Mouse (Mus musculus): Measurements from ENCODE around the gene Zfp281.

Zfp281 gene

DNA sequence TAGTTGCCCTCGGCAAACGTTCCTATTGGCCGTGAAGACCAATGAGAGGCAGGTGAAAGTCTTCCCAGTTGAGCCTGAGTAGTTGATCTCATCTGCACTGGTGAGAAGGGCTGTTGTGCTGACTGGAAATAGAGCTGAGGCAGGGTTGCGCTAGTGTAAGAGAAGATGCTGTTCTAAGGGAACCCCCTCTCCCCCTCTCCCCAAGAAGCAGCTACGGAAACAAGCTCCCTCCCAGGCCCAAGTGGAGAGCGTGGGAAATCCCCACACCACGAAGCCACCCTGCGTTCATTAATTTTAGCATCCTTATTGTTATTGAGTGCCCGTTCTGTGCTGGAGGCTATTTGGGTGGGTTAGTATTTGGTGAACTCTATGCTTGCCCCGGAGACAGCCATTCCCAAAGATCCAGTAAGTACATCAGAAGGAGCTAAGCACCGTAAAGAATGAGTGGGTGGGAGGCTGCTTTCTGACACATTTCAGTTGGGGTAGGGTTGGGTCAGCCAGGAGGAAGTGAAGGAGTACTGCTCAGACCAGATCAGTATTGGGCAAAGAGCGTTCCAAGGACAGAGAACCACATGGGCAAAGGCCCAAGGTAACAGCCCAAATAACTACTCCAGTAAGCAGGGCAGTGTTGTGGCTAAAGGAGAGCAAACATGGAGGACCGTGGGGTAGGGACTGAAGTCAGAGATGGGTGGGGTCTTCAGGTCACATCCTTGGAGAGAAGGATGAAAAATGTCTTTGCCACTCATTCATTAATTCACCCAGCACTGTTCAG lies 33.9 kb downstream of the Zfp281 start:
- no peak for DNase-seq (ENCODE audit: low spot score in 2 of 2)

DNA sequence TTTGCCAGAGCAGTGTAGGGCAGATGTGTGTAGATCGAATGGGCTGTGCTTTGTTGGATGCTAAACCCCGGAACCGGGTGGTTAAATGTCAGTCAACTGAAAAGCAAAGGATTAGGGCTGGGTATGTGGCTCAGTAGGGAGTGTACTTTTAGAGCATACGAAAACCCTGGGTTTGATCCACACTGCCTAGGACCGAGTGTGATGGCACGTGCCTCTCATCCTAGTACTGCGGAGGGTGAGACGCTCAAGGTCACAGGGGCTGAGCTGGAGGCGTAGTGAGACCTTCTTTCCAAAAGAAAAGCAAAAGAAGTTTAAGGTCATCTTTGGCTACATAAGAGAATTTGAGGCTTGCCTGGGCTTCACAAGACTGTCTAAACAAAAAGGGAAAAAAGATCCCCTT lies 34.6 kb downstream of the Zfp281 start:
- no peak for DNase-seq (ENCODE audit: low spot score in 2 of 2)

GRCm38 (mm10) chr1:136659917-136660316 lies 35.2 kb downstream of the Zfp281 start:
- no peak for DNase-seq (ENCODE audit: low spot score in 2 of 2)

- DNase-seq (ENCODE audit: low spot score in 2 of 2) = no peak
Measured at GRCm38 (mm10) chr1:136661511-136661910, 36.8 kb downstream of the Zfp281 start.

GRCm38 (mm10) chr1:136661939-136662563 lies 37.4 kb downstream of the Zfp281 start:
- DNase-seq (ENCODE audit: low spot score in 2 of 2) = no peak

DNA sequence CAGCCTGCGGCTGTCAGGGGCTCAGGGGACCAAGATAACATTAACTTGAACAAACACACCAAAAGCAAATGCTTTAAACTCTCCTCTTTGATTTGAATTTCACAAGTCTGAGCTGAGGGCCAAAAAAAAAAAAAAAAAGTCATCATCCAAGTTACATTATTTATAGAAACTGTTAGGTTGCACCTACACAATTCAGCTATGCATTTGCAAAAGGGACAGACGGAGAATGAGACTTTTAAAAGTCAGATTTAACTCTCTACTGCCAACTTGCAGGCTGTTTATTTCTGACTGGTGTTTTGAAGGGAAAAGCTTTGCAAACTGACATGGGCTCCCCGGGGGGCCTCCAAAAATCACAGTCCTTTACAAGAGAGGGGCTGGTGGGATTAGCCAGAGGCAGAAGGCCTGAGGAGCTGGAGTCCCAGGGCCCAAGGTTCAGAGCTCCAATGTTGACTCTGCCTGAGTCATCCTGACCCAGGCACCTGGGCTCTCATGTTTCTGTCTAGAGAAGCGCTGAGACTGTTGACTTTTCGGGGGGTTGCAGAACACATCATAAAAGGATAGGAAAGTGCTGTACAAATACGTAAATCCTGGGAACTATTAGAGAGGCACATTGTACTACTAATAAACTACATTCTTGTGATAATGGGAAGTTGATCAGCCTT lies 40.4 kb downstream of the Zfp281 start:
- DNase-seq (ENCODE audit: low spot score in 2 of 2) = no peak

- no peak for DNase-seq (ENCODE audit: low spot score in 2 of 2)
Measured at GRCm38 (mm10) chr1:136666513-136666912, 41.8 kb downstream of the Zfp281 start.

- no peak for DNase-seq (ENCODE audit: low spot score in 2 of 2)
Measured at GRCm38 (mm10) chr1:136669926-136670325, 45.2 kb downstream of the Zfp281 start.

DNA sequence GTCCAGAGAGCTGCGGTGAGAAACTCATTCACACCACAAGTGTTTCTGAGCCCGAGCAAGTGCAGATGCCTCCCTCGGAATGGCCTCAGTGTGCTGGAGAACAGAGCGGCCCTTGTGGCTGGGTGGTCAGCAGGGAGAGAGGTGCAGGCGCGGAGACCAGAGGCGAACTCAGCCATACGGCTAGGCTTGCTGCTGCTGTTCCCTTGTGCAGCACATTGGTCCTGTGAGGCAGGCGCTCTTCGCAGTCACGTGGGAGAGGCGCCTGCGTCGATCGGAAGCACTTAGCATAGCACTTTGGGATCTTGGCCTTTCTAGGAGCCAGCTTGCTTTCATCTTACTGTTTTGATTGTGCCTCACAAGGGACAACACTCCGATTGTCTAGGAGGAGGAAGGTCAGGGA lies 45.7 kb downstream of the Zfp281 start:
- DNase-seq (ENCODE audit: low spot score in 2 of 2) = no peak

- DNase-seq (ENCODE audit: low spot score in 2 of 2) = no peak
Measured at GRCm38 (mm10) chr1:136671767-136672434, 47.2 kb downstream of the Zfp281 start.

- DNase-seq (ENCODE audit: low spot score in 2 of 2) = peak; percentile 67 to 71
Measured at GRCm38 (mm10) chr1:136672564-136672963, 47.9 kb downstream of the Zfp281 start.

DNA sequence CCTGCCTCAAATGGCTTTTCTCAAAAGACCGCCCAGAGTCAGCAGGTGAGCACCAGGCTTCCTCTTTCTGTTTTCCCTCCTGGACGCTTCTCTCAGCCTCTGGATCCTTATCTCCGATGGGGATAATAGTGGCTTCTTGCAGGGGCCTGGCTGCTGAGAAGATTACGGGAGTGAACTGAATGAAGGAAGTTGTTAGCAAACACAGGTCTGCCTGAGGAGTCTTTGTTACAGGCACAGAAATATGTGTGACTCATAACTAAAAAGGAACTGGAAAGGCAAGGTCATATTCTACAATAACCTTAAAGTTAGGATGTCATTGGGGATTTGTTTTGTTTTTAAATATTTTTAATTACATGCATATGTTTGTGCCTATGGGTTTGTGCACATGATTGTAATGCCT lies 48.6 kb downstream of the Zfp281 start:
- DNase-seq (ENCODE audit: low spot score in 2 of 2) = no peak

- no peak for DNase-seq (ENCODE audit: low spot score in 2 of 2)
Measured at GRCm38 (mm10) chr1:136674548-136675455, 50.1 kb downstream of the Zfp281 start.

GRCm38 (mm10) chr1:136675736-136676444 lies 51.2 kb downstream of the Zfp281 start:
- no peak for DNase-seq (ENCODE audit: low spot score in 2 of 2)

- DNase-seq (ENCODE audit: low spot score in 2 of 2) = no peak
Measured at GRCm38 (mm10) chr1:136676445-136676755, 51.7 kb downstream of the Zfp281 start.

- no peak for DNase-seq (ENCODE audit: low spot score in 2 of 2)
Measured at GRCm38 (mm10) chr1:136677847-136678325, 53.2 kb downstream of the Zfp281 start.

- DNase-seq (ENCODE audit: low spot score in 2 of 2) = no peak
Measured at GRCm38 (mm10) chr1:136678836-136679235, 54.1 kb downstream of the Zfp281 start.

Measured in thymus, postnatal 10 days (tissue).